Mouse (Mus musculus) neural tube, embryonic 12.5 days (tissue): ENCODE measurements around the gene Atf7ip. TPM values are rescaled to one million over a fixed set of nuclear protein-coding genes. Genes with fewer than 3 reads are reported as not detected.
A peak's percentile ranks its signal among the peaks of the same experiment; 100 is the strongest.

Source experiments
- ATAC-seq: fragments of 200-750 bp; cut with Nextera tagmentation; 2 replicates; pipeline ENCODE4 v1.8.0; 2017; ENCODE audit warnings: low read depth, mild to moderate bottlenecking, moderate TSS enrichment, moderate library complexity; ENCODE audit not compliant: low FRiP score
- H3K27ac ChIP-seq: fragments of 300-500 bp; sonication (generic); 2 replicates; pipeline ENCODE4 v1.5.1; 2016
- H3K27me3 ChIP-seq: fragments of 300-500 bp; sonication (generic); replicated peaks from 2 replicates; pipeline ENCODE4 v1.6.1; 2016; ENCODE audit warnings: mild to moderate bottlenecking
- H3K36me3 ChIP-seq: fragments of 300-500 bp; sonication (generic); 2 replicates; pipeline ENCODE4 v1.6.1; 2016; ENCODE audit warnings: mild to moderate bottlenecking
- H3K4me1 ChIP-seq: fragments of 300-500 bp; sonication (generic); 2 replicates; pipeline ENCODE4 v1.6.1; 2016
- H3K4me2 ChIP-seq: fragments of 300-500 bp; sonication (generic); replicated peaks from 2 replicates; pipeline ENCODE4 v1.6.1; 2016; ENCODE audit warnings: mild to moderate bottlenecking
- H3K4me3 ChIP-seq: fragments of 300-500 bp; sonication (generic); 2 replicates; pipeline ENCODE4 v1.5.1; 2016
- H3K9ac ChIP-seq: fragments of 300-500 bp; sonication (generic); 2 replicates; pipeline ENCODE4 v1.6.1; 2016; ENCODE audit warnings: mild to moderate bottlenecking
- H3K9me3 ChIP-seq: fragments of 300-500 bp; sonication (generic); 2 replicates; pipeline ENCODE4 v1.6.1; 2016; ENCODE audit warnings: mild to moderate bottlenecking
- WGBS: fragments of 180-500 bp; shearing (Covaris S2); methylation state at CpG from one replicate; pipeline ENCODE4 v1.1.7; 2016; 5-methylcytosine and 5-hydroxymethylcytosine counted together
- polyA plus RNA-seq: library from polyadenylated mRNA; unstranded; fragments of >200 nt; fragmentation: Nextera tagmentation; extraction: Ambion mirVana; gene quantifications from 2 replicates; pipeline ENCODE4 v1.2.1, GENCODE M21; 2016

Atf7ip gene
- polyA plus RNA-seq, 1 experiment from 2014 or later = 56.4 TPM

GRCm38 (mm10) chr6:136549606-136550005 is 43.6 kb downstream of the Atf7ip start:
- no peak overlapping the region for H3K9ac ChIP-seq
- no peak overlapping the region for H3K27ac ChIP-seq
- H3K9me3 ChIP-seq = no peaks in the 10 kb centered on the region
- no peak for ATAC-seq
- no peak overlapping the region for H3K4me2 ChIP-seq
- H3K27me3 ChIP-seq = no peaks in the 10 kb centered on the region
- no peaks in the 10 kb centered on the region for H3K36me3 ChIP-seq
- H3K4me3 ChIP-seq = no peak overlapping the region
- WGBS = 84% methylated on average over 3 of the region's 3 CpGs
- H3K4me1 ChIP-seq = peaks cover 7% of the 10 kb centered on the region

- no peak overlapping the region for H3K4me2 ChIP-seq
- H3K4me3 ChIP-seq = no peak overlapping the region
- no peak for ATAC-seq
- 72% methylated on average over 7 of the region's 7 CpGs for WGBS
- no peaks in the 10 kb centered on the region for H3K9me3 ChIP-seq
- H3K4me1 ChIP-seq = peaks cover 7% of the 10 kb centered on the region
- H3K27ac ChIP-seq = no peak overlapping the region
- H3K9ac ChIP-seq = no peak overlapping the region
- no peaks in the 10 kb centered on the region for H3K27me3 ChIP-seq
- H3K36me3 ChIP-seq = no peaks in the 10 kb centered on the region
These were observed 44.8 kb downstream of the Atf7ip start for GRCm38 (mm10) chr6:136550596-136551304.

GRCm38 (mm10) chr6:136551550-136552109 is 45.7 kb downstream of the Atf7ip start:
- 91% methylated on average over 7 of the region's 7 CpGs for WGBS
- ATAC-seq = no peak
- Histone ChIP-seq H3K4me3 (no peak overlapping the region), H3K9ac (no peak overlapping the region), H3K4me1 (peaks cover 7% of the 10 kb centered on the region), H3K36me3 (no peaks in the 10 kb centered on the region), H3K27me3 (no peaks in the 10 kb centered on the region), H3K4me2 (no peak overlapping the region), H3K9me3 (no peaks in the 10 kb centered on the region), H3K27ac (no peak overlapping the region)

- no peak for ATAC-seq
- WGBS = 80% methylated on average over 5 of the region's 5 CpGs
- H3K9me3 ChIP-seq = no peaks in the 10 kb centered on the region
- no peak overlapping the region for H3K4me3 ChIP-seq
- no peaks in the 10 kb centered on the region for H3K27me3 ChIP-seq
- H3K27ac ChIP-seq = no peak overlapping the region
- H3K4me2 ChIP-seq = no peak overlapping the region
- no peaks in the 10 kb centered on the region for H3K36me3 ChIP-seq
- H3K9ac ChIP-seq = no peak overlapping the region
- 0 out of 2 replicates have a peak, but pooled peaks cover 4% of the 10 kb centered on the region for H3K4me1 ChIP-seq
These were observed 47.2 kb downstream of the Atf7ip start for GRCm38 (mm10) chr6:136553156-136553555.

- whole genome bisulfite sequencing = 38% methylated on average over 11 of the region's 11 CpGs
- no peak overlapping the region; the same call in 1 of the 2 replicates for H3K4me2 ChIP-seq
- H3K4me3 ChIP-seq = no peak overlapping the region
These were observed 48.0 kb downstream of the Atf7ip start for GRCm38 (mm10) chr6:136553767-136554569.

GRCm38 (mm10) chr6:136554774-136555522 is 49.0 kb downstream of the Atf7ip start:
- H3K4me2 ChIP-seq = no peak overlapping the region
- H3K27me3 ChIP-seq = no peaks in the 10 kb centered on the region
- H3K4me3 ChIP-seq = no peak overlapping the region
- no peak overlapping the region for H3K9ac ChIP-seq
- no peaks in the 10 kb centered on the region for H3K9me3 ChIP-seq
- WGBS = 83% methylated on average over 7 of the region's 7 CpGs
- H3K36me3 ChIP-seq = peaks cover 4% of the 10 kb centered on the region
- H3K4me1 ChIP-seq = 0 out of 2 replicates have a peak, but pooled peaks cover 4% of the 10 kb centered on the region
- H3K27ac ChIP-seq = 0 out of 2 replicates have a peak overlapping the region, but pooled peaks have one; percentile 15
- ATAC-seq = no peak

More at GRCm38 (mm10) chr6:136553767-136554569, 48.0 kb downstream of the Atf7ip start:
- Histone ChIP-seq H3K36me3 (no peaks in the 10 kb centered on the region), H3K9me3 (no peaks in the 10 kb centered on the region), H3K27me3 (no peaks in the 10 kb centered on the region), H3K9ac (no peak overlapping the region), H3K27ac (no peak overlapping the region), H3K4me1 (0 out of 2 replicates have a peak, but pooled peaks cover 4% of the 10 kb centered on the region)
- ATAC-seq = peak; percentile 83

- H3K4me2 ChIP-seq = no peak overlapping the region
- H3K9ac ChIP-seq = no peak overlapping the region
- 0 out of 2 replicates have a peak, but pooled peaks cover 4% of the 10 kb centered on the region for H3K4me1 ChIP-seq
- no peaks in the 10 kb centered on the region for H3K9me3 ChIP-seq
- peaks cover 10% of the 10 kb centered on the region for H3K36me3 ChIP-seq
- peak; percentile 22 for ATAC-seq
- no peaks in the 10 kb centered on the region for H3K27me3 ChIP-seq
- H3K27ac ChIP-seq = no peak overlapping the region
- no peak overlapping the region for H3K4me3 ChIP-seq
- 49% methylated on average over 5 of the region's 5 CpGs for WGBS
These were observed 49.6 kb downstream of the Atf7ip start for GRCm38 (mm10) chr6:136555523-136555915.

GRCm38 (mm10) chr6:136558288-136559005 is 52.5 kb downstream of the Atf7ip start:
- H3K9ac ChIP-seq = no peak overlapping the region
- no peak for ATAC-seq
- 86% methylated on average over 8 of the region's 8 CpGs for WGBS
- peaks cover 33% of the 10 kb centered on the region for H3K36me3 ChIP-seq
- no peaks in the 10 kb centered on the region for H3K9me3 ChIP-seq
- H3K27ac ChIP-seq = no peak overlapping the region
- no peak overlapping the region for H3K4me3 ChIP-seq
- H3K4me1 ChIP-seq = no peaks in the 10 kb centered on the region
- no peaks in the 10 kb centered on the region for H3K27me3 ChIP-seq
- H3K4me2 ChIP-seq = no peak overlapping the region

GRCm38 (mm10) chr6:136566002-136566401 is 60.0 kb downstream of the Atf7ip start:
- ATAC-seq = no peak
- peaks cover 64% of the 10 kb centered on the region for H3K36me3 ChIP-seq
- WGBS = 95% methylated on average over 5 of the region's 5 CpGs
- no peak overlapping the region for H3K9ac ChIP-seq
- H3K4me3 ChIP-seq = no peak overlapping the region
- no peaks in the 10 kb centered on the region for H3K4me1 ChIP-seq
- H3K27ac ChIP-seq = no peak overlapping the region
- no peaks in the 10 kb centered on the region for H3K27me3 ChIP-seq
- no peaks in the 10 kb centered on the region for H3K9me3 ChIP-seq
- no peak overlapping the region for H3K4me2 ChIP-seq

GRCm38 (mm10) chr6:136590739-136591138 is 84.8 kb downstream of the Atf7ip start:
- H3K36me3 ChIP-seq = peaks cover 69% of the 10 kb centered on the region

GRCm38 (mm10) chr6:136594541-136594940 is 88.6 kb downstream of the Atf7ip start:
- Histone ChIP-seq H3K4me3 (no peak overlapping the region), H3K27ac (no peak overlapping the region), H3K9me3 (no peaks in the 10 kb centered on the region), H3K4me2 (no peak overlapping the region), H3K4me1 (no peaks in the 10 kb centered on the region), H3K9ac (no peak overlapping the region), H3K36me3 (peaks cover 67% of the 10 kb centered on the region), H3K27me3 (no peaks in the 10 kb centered on the region)
- no peak for ATAC-seq
- WGBS = 93% methylated on average over 4 of the region's 4 CpGs

More at GRCm38 (mm10) chr6:136590739-136591138, 84.8 kb downstream of the Atf7ip start:
- WGBS = 91% methylated on average over 4 of the region's 4 CpGs
- H3K4me2 ChIP-seq = no peak overlapping the region
- H3K4me3 ChIP-seq = no peak overlapping the region
- H3K27me3 ChIP-seq = no peaks in the 10 kb centered on the region
- no peak for ATAC-seq
- H3K9ac ChIP-seq = no peak overlapping the region
- no peaks in the 10 kb centered on the region for H3K4me1 ChIP-seq
- no peak overlapping the region for H3K27ac ChIP-seq
- no peaks in the 10 kb centered on the region for H3K9me3 ChIP-seq
